Mouse (Mus musculus): ENCODE data around the gene U2af2. TPM values are rescaled to one million over a fixed set of nuclear protein-coding genes. Genes with fewer than 3 reads are reported as not detected.
A peak's percentile ranks its signal among the peaks of the same experiment; 100 is the strongest.

The U2af2 gene
- total RNA-seq, 2 experiments from 2014 or later = 142 to 161 TPM

DNA sequence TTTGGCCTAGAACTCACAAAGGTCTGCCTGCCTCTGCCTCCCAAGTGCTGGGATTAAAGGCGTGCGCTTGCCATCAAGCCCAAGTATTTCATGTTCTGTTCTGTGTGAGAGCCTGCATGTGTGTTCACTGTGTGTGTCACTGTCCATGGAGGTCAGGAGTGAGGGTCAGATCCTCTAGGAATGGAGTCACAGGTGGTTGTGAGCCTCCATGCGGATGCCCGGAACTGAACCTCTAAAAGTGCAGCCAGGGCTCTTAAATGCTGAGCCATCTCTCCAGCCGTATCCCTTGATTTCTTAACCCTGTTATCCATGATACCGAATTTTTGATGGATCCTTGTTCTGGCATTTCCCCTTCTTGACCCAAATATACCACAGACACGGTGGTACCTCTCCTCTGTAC, 24.9 kb upstream of the U2af2 start:
- no peak for DNase-seq

GRCm38 (mm10) chr7:5037467-5037866, 24.5 kb upstream of the U2af2 start:
- no peak for DNase-seq

- peak; percentile 96 for DNase-seq
Measured at GRCm38 (mm10) chr7:5038109-5038732, 23.7 kb upstream of the U2af2 start, which contains the start of gene Zfp784. Gene Zfp784, minus strand, starts transcription at chr7:5038446.

- DNase-seq = no peak
Measured at GRCm38 (mm10) chr7:5038940-5039339, 23.0 kb upstream of the U2af2 start.

GRCm38 (mm10) chr7:5044981-5045380, 17.0 kb upstream of the U2af2 start:
- no peak for DNase-seq

DNA sequence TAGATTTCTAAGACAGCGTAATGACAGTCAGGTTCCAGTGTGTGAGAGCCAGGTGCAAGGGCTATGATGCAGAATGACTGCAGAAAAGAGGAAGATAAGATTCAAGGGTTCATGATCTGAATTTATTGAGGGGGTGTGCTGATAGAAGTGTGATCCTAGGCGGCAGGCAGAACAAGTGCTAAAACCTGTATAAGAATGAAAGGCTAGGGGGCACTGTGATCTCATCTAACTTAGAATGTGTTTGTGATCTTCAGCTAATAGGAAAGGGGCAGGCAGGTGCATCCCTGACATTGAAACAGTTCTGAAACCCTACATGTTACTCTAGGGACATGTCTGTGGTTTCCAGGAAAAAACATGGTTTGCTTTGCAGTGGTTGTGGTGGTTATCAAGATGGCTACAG, 15.8 kb upstream of the U2af2 start:
- DNase-seq = no peak

DNA sequence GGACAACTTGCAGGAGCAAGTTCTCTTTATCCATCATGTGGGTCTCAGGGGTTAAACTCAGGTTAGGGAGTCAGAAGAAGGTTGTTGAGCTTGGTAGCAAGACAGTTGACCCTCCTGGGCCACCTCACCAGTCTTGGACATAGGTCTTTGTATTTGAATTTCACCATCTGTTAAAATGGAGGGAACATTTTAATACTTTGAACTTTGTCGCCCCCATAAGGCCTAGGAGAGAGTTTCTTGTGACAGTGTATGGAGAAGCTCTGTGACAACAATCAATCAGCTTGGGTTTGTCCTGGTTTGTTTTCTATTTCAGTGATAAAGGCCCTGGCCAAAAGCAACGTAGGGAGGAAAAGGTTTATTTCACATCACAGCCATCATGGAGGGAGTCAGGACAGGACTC, 14.6 kb upstream of the U2af2 start:
- DNase-seq = no peak

GRCm38 (mm10) chr7:5051193-5052192, 10.4 kb upstream of the U2af2 start, which contains the start of gene Zfp580:
Gene Zfp580, plus strand, starts transcription at chr7:5051538.
- DNase-seq = peak; percentile 88

DNA sequence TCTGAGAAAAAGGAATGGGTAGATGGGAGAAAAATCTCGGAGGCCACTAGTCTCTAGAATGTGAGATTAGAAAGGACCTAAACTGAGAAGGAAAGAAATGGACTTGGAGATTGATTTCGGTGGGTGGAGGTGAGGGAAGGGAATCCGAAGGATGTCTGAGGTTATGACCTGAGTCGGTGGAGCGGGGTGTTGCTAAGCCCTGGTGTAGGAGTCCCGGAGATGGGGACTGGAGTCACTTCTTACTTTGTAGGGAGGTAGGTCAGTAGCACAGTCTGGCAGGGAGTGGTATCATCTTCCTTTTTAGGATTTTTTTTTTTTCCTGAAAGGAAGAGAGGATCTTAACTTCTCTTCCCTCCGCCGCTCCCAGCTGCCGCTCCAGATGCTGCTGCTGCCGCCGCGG, 9.5 kb upstream of the U2af2 start:
- no peak for DNase-seq

DNA sequence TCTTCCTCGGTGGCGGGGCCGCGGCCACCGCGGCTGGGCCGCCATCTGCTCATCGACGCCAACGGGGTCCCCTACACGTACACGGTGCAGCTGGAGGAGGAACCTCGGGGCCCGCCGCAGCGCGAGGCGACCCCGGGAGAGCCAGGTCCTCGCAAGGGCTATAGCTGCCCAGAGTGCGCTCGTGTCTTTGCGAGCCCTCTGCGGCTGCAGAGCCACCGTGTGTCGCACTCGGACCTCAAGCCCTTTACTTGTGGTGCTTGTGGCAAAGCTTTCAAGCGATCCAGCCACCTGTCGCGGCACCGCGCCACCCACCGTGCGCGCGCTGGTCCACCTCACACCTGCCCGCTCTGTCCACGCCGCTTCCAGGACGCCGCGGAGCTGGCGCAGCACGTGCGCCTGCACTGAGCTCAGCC, 9.0 kb upstream of the U2af2 start:
- no peak for DNase-seq

DNA sequence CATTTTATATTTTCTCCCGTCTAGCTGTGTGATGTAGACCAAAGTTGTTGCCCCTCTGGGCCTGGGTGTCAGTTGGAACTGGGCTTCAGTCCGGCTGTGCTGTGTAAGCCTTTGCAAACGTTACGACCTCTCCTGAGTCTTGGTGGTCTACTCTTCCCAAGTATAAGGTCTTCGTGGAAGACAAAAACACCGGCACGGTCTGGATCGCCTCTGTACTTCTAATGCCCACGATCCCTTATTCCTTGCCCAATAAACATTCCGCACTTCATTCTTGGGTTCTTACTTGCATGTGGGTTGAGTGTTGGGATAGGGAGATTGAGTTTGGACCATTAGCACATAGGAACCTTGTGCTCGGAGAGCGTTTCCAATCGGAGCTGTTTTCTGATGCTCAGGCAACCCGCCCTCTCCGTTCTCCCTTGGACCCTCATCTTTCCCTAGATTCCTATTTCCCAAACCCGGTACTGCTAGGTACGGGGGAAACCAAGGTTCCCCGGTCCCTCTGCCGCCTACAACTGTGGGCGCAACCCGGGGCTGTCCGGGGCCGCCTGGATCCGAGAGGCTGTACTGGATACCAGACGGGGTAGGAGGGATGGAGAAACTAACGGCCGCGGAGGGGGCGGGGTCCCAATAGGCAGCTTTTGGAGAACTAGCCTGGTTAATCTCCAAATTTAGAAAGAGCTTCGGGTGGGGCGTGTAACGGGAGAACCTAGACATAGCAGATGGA, 8.3 kb upstream of the U2af2 start:
- no peak for DNase-seq

DNA sequence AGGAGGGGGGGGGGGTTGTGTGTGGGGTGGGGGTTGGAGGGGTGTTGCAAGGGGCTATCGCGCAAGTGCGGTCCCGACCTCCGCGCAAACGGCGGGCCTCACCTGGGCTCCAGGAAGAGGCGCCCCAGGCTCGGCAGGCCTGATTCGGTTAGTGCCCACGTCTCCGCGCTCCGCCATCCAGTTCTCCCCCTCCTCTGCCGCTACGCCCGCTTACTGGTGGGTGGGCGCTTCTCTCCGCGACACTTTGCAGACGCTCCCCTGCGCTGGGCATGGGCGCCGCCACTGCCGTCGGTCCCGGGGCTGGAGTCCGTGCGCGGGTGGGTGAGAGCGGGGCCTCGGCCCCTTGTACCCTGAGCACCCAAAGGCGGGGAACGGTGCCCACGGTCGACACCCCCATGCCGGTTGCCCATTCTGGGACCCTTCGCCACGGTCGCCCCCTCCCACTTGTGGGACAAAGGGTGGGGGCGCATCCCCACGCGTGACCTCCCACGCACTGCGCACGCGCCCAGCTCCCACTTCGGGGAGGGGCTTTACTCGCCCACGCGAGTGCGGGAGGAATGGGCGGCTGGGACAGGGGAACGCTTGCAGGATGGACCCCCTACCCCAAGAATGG, 5.2 kb upstream of the U2af2 start:
- no peak for DNase-seq

DNA sequence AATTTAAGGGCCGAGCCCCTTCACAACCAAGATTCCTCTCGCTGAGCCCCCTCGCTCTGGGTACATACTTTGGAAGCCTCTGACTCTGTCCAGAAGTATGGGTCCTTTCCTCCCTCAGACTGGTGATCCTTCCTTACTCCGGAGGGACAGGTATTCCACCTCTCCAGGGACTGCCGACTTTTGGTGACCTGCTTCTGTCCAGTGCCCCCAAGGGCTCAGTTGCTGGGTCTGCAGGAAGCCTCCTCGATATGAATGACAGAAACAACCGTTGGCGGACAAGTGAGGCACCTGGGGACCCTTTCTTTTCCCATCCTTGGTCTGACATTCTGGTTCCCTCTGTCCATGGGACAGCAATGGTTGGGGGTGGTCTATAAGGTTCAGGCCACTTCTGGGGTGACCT, 4.6 kb upstream of the U2af2 start:
- DNase-seq = no peak

- DNase-seq = no peak
Measured at GRCm38 (mm10) chr7:5057804-5058203, 4.1 kb upstream of the U2af2 start.

DNA sequence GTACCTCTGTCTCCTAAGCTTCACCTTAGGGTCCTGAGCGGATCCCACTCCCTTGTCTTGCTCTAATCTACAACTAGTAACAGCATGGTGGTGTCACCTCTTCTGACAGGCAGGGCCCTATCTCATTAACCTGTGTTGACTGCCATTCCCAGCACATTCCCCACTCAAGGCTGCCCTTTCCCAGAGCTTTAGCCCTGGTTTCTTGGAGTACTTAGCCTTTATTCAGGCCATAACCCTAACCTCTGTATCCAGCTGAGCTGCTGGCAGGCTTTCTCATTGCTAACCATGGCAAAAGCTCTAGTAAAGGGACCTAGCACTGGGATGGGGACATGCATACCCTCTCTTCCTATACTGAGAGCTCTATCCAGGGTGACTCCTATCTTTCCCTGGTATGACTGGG, 3.3 kb upstream of the U2af2 start:
- no peak for DNase-seq

DNA sequence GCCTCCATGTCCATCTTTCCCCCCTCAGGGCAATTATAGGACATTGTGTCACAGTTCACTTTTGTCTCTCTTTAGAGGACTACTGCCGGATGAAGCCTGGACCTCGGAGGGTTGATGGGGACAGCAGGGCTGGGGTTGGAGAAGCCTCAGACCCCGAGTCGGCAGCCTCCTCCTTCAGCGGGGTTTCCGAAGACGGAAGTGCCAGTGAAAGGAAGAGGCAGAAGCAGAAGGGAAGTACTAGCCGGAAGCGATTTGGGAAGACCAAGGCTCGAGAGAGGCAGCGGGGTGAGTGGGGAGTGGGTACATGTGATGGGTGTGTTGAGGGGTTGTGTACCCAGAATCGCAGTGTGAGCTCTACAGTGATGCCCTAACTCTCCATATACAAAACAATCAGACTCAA, 2.5 kb upstream of the U2af2 start:
- DNase-seq = no peak

DNA sequence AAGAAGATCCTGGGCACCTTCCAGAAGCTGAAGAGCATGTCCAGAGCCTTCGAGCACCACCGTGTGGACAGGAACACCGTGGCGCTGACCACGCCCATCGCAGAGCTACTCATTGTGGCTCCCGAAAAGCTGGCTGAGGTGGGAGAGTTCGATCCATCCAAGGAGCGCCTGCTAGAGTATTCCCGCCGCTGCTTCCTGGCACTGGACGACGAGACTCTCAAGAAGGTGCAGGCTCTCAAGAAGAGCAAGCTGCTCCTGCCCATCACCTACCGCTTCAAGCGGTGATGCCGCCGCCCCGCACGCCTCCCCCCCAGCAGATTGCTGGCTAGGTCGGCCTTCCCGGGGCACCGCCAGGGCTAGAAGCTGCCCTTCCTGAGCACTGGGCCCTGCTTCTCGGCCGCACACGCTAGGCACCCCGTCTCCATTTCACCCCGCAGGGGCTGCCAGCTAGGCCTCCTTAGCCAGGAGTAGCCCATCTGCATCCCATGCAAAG, 1.7 kb upstream of the U2af2 start:
- peak; percentile 83 for DNase-seq

DNA sequence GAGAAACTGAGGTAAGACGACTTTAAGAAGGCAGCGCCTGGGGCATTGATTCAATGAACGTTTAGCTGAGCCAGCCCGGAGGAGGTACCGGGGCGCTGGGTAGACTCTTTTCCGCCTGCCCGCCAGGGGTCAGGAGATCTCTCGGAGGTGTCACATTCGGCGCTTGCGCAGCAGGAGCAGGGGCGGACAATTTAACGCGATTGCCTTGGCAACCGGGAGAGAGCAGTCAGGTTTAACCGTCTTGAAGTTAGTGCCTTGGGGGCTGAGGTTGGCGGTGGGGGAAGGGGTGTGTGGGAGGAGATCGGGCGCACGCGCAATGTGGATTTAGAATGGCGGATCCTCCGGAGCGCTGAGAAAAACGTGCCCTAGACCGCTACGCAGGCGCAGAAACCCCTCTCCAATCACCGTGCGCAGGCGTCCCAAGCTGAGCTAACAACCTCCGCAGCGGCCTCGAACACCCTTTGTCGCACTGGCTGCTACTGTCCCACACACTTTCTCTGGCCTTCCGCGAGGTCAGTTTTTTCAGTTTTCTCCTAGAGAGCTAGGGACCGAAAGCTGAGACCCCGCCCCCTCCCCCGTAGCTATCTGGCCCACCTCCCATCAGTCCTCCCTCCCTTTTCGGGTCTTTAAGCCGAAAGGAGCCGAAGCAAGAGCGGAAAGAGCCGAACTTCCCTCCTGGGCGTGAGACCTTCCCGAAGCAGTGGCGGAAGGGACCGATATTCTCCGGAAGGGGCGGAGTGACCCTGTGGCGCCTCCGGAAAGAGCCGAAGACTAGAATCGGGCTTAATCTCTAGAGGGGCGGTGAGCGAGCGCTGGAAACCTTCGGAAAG, 784 bp upstream of the U2af2 start:
- DNase-seq = peak; percentile 98

DNA sequence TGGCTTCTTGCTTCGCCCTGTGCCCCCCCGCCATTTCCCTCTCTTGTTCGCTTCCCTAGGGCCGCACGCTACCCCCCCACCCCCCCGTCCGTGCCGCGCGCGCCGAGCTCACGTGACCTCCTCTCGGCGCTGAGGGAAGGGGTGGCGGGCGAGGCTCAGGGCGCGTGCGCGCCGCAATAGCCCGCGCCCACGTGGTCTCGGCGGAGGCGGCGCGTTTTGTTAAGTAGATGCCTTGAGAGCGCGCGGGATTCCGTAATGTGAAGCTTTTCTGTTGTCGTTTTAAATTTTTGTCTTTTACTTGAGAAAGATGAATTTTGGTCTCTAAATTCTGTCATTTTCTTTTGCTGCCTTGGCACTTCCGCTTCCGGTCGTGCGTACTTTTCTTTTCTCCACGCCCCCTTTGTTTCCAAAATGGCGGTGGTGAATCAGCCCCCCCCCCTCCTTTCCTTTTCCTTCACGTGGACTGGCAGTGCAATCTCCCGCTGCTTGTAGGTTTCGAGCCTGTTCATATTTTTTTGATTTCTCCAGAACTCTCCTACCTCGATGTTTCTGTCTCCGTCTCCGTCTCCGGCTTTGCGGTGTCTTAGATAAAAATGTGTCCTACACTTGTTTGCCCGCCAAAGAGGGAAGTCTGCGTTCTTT, 538 bp downstream of the U2af2 start:
- peak; percentile 75 for DNase-seq

DNA sequence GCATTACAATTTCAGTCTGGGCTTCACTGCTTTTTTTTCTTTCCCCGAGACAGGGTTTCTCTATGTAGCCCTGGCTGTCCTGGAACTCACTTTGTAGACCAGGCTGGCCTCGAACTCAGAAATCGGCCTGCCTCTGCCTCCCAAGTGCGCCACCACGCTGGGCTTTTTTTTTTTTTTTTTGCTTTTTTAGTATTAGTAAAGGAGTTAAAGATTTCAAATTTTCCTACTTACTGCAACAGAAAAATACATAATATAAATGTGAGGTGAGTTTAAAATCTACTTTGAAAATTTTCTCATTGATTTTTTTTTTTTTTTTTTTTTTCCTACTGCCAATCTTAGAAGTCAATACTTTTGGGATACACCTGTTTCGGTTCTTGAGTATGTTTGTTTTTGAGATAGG, 2.9 kb downstream of the U2af2 start:
- DNase-seq = no peak

GRCm38 (mm10) chr7:5073586-5073985, 11.6 kb downstream of the U2af2 start:
- no peak for DNase-seq

Data from adrenal gland, postnatal 10 days (tissue).